Mouse (Mus musculus) layer of hippocampus, postnatal 14 days (tissue): ENCODE results near the gene Mogat2. TPM values are rescaled to one million over a fixed set of nuclear protein-coding genes. Genes with fewer than 3 reads are reported as not detected.
A peak's percentile ranks its signal among the peaks of the same experiment; 100 is the strongest.

Source experiments
- DNase-seq, 2 experiments: peaks; one replicate each; pipeline ENCODE4 v3.0.0; 2021 to 2022; ENCODE audit warnings: low spot score in 2 of 2, mixed read lengths in 1 of 2
- total RNA-seq, 2 experiments: library from RNA; stranded (reverse); gene quantifications; 2 replicates each; pipeline ENCODE4 v1.2.3; 2021

Mogat2 gene
- total RNA-seq, 2 experiments from 2014 or later = not detected

DNA sequence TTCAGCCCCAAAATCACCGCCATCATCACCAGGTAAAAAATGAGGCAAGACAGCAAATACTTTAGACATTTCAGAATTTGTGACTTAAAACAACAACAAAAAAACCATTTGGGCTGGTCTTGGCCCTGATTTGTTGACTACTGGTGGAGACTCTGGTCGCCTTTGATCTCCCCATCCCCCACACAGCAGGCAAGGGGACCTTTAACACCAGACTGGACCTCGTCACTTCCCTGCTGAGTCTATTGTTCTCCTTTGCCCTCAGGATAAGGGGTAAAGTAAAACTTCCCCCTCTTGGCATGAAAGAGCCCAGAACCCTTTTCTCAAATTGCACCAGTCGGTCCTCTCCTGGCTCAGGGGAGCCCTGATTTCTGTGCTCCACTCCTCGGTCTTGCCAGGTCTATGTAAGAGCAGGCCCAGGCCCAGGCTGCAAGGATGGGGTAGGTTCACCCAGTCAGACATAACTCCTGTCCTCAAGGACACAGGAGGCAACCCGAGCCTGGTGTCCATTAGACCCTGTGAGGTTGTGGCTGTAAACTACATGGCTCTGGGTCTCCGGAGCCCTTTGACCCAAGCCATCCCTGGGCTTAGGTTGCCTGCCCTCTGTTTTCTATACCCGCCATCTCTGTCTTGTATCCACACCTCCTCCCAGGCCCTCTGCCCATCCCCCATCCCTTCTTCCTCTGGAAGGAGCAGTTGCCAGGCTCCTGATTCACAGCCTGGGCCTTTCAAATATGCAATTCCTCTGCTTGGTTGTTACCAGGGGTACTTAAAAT, 1.3 kb downstream of the Mogat2 start:
- no peak for DNase-seq

DNA sequence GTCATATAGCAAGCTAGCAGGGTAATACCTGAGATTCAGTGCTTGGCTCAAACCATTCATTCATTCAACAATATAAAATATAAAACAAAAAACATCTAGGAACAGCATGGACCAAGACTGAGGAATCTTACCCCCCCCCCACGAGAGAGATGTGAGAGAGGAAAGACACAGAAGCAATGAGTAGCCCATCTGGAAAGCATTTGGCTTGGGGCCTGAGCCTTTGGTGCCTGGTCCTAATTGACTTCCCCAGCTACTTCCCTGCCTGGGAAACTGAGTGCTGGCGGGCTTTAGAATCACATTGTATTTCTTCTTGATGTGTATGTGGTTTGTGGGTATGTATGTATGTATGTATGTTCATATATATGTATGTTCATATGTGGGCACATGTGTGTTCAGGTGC, 2.8 kb downstream of the Mogat2 start:
- DNase-seq = no peak

DNA sequence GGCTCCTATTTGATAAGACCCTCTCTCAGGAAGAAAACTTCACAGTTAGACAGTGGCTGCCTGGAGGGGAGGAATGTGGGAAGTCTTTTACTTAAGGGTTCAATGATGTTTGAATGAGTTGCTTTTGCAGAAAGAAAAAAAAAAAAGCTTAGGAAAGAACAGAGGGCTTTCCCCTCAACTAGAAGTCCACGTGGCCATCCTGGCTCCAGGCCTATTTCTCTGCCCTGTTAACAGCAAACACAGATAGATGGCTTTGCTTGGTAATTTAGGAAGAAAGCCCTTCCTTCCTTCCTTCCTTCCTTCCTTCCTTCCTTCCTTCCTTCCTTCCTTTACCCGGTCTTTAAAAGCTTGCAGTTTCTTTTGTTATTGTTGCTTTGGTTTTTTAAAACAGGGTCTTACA, 3.5 kb downstream of the Mogat2 start:
- DNase-seq = no peak

DNA sequence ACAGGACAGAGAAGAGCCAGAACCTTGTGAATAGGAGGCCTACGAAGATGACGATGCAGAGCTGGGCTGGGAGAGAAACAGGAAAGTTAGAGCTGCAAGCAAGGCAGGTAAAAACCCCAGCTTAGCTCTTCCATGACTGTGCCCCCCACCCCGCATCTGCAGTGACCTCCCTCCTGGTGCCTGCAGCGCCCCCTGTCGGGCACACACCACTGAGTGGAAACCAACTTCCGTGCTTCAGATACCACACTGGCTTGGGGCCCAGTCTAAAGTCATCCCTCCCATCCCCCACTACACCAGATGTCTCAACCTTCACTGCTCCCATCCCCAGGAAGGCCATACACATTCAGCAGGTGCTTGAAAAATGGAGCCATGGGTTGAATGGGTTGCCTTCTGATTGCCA, 5.8 kb downstream of the Mogat2 start:
- DNase-seq = no peak

DNA sequence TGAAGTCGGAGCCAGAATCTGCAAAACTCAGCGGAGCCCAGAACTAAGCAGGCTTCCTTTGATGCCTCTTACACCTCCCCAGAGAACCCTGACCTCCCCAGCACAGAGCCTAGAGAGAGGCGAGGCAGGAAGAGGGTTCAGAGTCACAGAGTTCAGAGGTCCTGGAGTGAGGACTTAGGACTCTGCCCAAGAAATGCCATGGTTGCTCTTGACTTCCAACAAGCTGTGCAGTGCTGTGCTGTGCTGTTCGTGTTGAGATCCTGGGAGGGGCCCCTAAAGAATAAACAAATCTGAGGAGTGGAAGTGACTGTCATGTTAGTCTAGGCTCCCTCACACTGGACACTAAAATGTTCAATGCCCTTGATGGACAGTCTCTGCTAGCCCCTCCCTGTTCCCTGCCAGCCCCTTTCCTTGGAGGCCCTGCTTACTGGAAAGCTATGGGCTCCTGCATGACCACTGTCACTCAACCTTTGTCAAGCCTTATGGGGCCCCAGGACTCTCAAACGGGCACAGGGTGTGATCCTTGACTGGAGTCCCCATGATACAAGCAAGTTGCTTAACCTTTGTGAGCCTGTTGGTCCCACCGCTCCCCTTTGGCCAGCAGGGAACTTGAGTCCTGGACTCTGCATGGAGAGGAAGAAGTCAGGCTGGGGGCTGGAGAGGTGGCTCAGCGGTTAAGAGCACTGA, 8.2 kb downstream of the Mogat2 start:
- DNase-seq = no peak

DNA sequence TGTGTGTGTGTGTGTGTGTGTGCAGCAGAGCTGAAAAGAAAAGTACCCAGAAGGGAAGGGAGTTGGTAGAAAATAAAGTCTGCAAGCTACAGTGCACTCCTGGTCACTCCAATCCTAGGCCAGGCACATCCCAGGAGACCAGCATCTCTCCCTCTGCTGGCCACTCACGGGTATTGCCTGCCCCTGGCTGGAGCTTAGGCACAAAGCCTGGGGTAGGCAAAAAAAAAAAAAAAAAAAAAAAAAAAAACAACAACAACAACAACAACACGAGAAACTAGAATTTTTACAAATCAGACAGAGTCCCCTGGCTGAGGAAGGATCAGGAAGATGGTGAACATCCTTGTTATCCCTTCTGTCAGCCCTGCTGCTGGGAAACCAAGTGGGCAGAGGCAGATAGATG, 9.0 kb downstream of the Mogat2 start:
- no peak for DNase-seq

DNA sequence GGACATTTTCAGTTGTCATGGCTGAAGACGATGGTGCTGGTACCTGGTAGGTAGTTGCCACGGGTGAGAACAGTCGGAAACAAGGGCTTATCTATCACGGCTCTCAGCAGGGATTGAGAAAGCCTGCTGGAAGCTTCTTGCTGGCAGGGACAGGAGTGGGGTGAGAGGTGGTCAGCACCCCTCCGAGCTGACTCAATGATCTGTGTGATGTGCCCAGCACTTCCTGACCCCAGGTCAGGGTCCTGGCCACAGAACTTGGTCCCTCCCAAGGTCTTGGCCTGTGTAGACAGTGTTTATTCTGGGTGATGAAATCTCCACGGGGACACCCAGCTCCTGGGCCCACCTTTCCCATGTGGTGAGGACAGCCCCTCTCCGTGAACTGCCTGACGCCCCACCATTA, 9.6 kb downstream of the Mogat2 start:
- DNase-seq = no peak

DNA sequence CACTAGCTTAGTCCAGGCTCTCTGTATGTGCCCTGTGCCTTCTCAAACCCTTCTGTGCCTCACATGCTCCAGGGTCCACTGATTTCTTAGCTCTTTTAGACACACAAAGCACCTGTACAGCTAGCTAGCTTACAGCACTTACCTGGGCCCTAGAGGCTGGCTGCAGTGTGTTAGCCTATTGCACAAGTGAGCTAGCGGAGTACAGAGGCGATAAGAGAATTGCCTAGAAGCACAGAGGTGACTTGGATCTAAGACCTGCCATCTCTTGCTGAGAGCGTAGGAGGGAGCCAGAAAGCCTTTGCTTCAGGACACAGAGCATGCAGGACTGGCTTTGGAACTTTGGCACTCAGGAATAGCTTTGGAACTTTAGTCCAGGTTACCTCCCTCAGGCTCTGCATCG, 11.2 kb downstream of the Mogat2 start:
- DNase-seq = no peak

DNA sequence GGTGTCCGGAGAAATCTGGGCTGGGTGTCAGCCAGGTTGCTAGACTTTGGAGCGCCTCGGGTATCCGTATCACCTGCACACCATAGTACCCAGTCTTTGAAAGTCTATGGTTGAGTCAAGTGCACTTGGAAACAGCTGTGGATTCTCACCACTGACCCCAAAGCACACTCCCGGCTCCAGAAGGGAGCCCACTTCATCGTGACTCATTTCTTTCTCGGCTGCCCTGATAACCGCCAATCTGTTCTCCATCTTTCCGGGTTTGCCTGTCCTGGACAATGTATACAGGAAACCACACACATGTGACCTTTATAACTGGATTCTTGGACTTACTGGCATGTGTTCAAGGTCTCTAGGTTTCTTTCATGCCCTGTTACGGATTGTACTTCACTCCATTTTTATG, 11.8 kb downstream of the Mogat2 start:
- DNase-seq = no peak

DNA sequence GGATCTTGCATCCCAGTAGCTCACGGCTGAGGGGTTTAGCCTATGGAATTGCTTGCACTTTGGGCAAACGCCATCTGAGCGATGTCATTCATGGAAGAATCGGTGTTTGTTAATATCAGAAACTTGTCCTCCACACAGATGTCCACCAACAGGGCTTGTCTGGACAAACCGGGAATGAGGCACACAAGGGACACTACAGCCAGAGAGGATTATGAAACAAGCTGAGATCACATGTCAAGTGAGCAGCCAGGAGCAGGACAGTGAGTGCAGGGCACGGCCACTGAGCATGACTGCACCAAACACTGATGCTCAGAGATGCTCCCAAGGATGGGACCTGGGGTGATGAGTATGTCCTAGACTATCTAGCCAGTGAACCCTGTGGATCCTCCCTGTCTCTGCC, 13.0 kb downstream of the Mogat2 start:
- no peak for DNase-seq

DNA sequence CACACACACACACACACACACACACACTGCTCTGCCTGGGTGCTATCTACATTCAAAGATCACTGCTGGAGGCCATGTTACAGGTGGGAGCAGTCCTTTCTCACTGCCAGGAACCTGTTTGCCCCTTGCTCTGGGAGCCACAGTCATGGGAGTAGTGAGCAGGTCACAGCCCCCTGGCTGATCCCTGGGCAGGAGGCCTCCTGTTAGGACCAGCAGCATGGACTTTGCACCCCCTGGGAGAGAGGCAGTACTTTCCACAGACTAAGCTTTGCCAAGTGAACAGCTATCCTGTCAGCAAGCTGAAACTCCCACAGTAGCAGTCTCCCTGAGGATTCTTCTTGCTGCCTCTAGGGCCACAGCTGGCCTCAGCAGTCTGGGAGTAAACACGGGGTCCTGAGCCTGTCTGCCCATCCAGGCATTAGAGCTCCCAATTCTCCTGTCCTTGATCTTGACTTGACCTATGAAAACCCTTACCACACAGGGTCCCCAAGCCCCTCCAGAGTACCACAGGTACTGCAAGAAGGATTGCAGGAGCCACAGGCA, 13.7 kb downstream of the Mogat2 start:
- no peak for DNase-seq

DNA sequence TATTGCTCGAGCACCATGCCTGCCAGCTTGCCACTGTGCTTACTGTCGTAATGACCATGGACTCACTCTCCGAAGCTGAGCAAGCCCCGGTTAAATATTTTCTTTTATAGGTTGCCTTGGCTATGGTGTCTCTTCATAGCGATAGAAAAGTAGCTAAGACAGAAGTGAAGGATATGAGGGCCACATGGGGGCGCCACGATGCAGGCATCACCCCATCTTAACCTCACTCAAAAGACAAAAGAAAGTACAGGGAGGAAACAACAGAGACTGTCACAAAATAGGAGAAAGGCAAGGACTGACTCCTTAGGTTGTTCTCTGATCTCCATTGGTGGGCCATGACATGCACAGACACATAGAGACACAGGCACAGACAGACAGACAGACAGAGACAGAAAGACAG, 14.2 kb downstream of the Mogat2 start:
- DNase-seq = no peak

DNA sequence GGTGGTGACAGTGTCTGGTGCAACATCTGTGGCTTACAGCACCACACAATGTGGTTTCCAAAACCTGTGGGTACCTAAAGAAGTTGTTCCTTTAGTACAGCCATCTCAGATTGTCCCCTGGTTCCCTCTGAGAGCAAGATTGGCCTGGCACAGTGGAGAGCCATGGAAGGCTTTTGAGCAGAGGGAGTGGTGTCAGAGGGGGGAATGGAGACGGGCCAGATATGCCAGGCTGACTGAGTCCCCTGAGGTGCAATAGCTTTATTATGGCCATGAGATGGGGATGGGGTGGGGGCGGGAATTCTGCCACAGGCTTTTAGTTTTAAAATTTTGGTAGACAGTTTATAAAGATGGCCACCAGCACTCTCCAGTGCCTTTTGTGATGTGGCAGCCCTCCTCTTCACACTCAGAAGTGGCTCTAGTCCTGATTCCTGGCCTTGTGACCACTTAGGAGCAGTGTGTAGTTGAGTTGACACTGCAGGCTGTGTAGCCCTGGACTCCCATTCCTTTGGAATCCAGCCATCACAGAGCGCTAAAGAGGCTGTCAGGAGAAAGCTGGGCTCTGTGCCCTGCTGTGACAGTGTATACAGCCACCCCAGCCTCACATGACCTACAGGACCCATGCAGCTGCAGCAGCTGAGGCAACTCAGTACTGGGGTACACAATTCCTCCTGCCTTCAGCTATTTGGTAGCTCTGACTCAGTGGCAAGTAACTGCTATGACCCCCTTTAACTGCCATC, 20.9 kb downstream of the Mogat2 start:
- DNase-seq = peak in 1 of 2 experiments; percentile 54

DNA sequence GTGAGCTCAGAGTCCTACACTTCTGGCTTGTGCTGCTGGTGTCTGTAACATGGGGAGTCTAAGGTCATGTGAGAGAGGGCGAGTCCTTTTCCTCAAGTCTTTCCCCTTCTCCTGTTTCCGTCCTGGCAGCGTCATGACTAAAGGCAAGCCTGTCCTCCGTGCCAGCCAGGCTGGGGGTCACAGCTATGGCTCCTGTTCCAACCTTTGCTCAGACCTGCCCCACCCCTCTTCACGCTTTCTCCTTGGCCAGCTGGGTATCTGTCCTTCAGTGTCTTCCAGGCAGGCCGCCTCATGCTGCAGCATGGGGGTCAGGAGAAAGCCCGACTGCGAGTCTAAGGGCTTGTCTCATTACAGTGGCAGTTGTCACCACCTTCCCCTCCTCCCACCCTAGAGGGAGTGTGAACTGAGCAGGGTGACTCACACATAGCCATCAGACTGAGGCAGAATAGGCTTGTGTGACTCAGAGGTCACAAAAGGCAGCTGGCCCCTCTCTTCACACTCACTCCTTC, 23.0 kb downstream of the Mogat2 start:
- no peak for DNase-seq

DNA sequence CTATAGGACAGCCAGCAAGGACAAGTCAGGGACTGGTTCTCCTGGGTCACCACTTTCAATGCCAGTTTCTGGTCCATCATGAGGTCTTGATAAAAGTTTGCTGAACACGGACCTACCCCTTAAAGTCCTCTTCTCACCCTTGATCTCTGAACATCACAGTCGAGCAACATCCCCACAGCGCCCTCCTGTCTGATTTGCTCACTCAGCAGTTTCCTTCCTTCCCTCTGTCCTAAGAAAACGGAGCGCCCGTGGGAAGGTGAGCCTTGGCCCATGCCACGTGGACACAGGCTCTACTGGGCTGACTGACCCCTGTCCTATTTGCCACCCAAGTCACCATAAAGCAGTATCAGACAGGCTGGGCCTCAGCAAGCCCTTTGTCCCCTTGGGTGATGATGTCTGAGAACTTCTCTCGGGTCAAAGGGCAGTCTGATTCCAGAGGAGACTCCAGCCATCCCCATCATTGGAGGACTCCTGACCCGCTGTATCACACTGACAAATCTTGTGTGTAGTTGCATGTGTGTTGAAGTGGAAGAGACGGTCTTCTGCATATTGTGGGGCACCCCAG, 23.7 kb downstream of the Mogat2 start:
- DNase-seq = no peak

DNA sequence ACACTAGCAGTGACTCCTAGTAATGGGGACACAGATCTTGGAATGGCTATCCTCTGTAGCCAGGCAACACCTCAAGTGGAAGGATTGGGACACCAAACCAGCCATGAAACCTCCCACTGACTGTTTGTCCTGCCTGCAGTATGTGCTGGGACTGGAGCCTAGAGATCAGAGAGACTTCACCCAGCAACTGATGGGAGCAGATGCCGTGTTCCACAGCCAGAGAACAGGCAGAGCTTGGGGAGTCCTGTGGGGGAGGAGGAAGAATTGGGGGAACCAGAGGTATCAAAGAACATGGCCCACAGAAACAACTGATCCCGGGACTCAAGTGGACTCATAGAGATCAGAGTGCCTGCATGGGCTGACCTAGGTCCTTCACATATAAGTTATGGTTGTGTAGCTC, 24.7 kb downstream of the Mogat2 start:
- peak in 1 of 2 experiments; percentile 44 for DNase-seq

DNA sequence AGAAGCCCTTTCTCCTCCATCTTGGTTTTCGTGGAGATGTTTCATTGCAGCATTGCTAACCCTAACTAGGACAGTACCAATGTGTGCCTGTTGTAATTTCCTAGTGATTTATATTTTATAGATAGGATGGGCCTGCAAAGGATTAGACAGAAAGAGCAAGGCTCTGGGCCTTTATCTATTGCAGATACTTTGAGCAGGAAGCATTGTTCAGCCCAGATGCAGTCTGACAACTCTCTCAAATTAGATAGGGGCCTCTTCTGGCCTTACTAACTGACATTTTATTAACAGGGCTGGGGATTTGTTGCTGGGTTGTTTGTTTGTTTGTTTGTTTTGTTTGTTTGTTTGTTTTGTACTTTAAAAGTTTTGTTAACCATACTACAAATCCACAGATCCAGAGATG, 25.4 kb downstream of the Mogat2 start:
- DNase-seq = no peak

DNA sequence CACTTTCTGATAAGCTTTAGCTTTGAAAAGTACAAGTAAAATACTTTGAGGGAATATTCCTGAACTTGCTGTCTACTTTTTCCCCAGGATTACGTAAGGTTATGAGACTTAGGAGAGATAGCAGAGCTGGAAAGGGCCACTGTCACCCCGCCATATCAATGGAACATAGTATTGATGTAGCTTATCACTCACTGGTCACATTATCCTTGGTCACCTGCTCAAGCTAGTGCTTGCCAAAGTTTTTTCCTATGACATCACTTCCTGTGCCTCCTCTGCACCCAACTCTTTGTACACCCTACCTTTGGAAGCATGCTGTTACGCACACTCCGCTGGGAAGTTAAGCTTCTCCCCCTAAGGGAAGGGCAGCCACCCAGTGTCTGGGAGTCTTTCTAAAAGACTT, 29.7 kb downstream of the Mogat2 start:
- DNase-seq = no peak

DNA sequence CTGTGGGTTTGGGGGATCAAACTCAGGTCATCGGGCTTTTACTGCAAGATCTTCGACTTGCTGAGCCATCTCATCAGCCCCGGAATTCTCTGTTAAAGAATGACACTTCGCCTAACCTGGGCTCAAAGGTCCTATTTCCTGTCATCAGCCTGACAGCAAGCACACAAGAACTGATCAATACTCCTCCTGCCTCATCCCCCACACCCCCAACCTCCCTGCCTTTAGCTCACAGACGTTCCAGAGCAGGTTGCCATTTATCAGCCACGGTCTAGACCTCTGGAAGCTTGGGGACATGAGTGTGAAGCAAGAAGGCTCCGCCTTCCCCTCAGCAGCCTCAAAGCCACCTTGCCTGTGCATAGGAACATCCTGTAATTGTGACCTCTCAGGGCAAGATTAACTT, 32.1 kb downstream of the Mogat2 start:
- no peak for DNase-seq

DNA sequence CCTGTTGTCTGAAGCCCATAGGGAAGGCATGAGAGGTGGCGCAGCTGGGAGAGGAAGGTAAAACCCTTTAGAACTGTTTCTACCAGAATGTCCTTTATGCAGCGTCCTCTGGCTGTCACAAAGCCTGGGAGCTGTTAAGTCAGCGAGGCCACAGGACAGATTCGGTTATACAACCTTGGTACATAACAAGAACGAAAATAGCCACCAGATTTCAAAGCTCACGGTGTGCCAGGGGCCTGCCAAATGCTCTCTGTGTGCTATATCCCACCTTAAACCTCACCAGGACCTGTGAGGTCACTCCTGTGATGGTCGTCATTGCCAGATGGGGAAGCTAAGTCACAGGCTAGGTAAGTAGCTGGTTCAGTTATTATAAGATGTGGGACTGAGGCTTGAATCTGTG, 36.3 kb downstream of the Mogat2 start:
- no peak for DNase-seq

DNA sequence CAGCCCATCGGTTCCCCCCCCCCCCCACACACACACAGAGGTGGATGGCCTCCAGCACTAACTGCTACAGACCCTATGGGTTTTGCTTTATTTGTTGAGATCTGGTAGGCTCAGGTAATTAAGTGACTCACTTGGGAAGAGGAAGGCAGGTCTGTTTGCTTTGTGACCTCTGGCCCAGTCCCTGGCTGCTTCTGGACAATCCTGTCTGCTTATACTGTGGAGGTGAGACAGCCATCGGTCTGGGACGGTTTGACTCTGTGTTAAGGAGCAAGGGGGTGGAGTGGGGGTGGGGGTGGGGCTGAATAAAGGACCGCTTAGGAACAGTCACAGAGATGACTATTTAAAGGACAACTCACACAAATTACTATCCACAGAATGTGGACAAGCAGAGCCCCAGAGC, 38.1 kb downstream of the Mogat2 start:
- no peak for DNase-seq
